7 mouse cellular contexts compared by ENCODE assay signal in genomic region chr10:62885969-62886798, GRCm38 (mm10). TPM values are rescaled to one million over a fixed set of nuclear protein-coding genes. Genes with fewer than 3 reads are reported as not detected.
DNase-seq lines count a peak whose midpoint lies in the region; ATAC-seq and TF ChIP-seq lines count a peak whose summit lies in the region.

No protein-coding gene starts in this region.

- TF ChIP-seq CTCF in C2C12 (IDR thresholded peaks at IDR 0.05; ENCODE audit: control insufficient read depth, insufficient read depth, insufficient read length) = no peak
- no peak for TF ChIP-seq CTCF in lung, postnatal 0 days (IDR thresholded peaks at IDR 0.05)

- H3K9ac ChIP-seq in embryonic facial prominence, embryonic 12.5 days = peak overlapping the region; percentile 61
- peak overlapping the region; percentile 46 for H3K9ac ChIP-seq in hindbrain, embryonic 15.5 days
- peak overlapping the region; percentile 30 for H3K9ac ChIP-seq in lung, postnatal 0 days (replicated peaks; ENCODE audit: low read depth)

- peak overlapping the region; percentile 90 for H3K4me2 ChIP-seq in embryonic facial prominence, embryonic 12.5 days (replicated peaks)
- H3K4me2 ChIP-seq in hindbrain, embryonic 15.5 days = peak overlapping the region; percentile 90
- peak overlapping the region; percentile 98 for H3K4me2 ChIP-seq in lung, postnatal 0 days (replicated peaks; ENCODE audit: low read depth, low read length)

- H3K79me3 ChIP-seq in C2C12 (ENCODE audit: low read depth) = no peaks in the 10 kb centered on the region

- H3K4me3 ChIP-seq in C2C12 (ENCODE audit: insufficient read depth, poor library complexity, severe bottlenecking) = peak overlapping the region; percentile 26
- H3K4me3 ChIP-seq in embryonic facial prominence, embryonic 12.5 days = peak overlapping the region; percentile 57
- H3K4me3 ChIP-seq in hindbrain, embryonic 15.5 days = peak overlapping the region; percentile 52
- peak overlapping the region; percentile 56 for H3K4me3 ChIP-seq in lung, postnatal 0 days (ENCODE audit: low read depth, low read length)

- DNase-seq in CD4-positive, CD25-positive, alpha-beta regulatory T cell, adult 2 months (ENCODE audit: low read depth, low spot score) = peak; percentile 39
- DNase-seq in lung, postnatal 0 days (ENCODE audit: low spot score) = peak; percentile 41
- peak; percentile 42 for DNase-seq in splenic B cell, adult 2 months (ENCODE audit: low read depth, low spot score)
- DNase-seq in cerebellum, postnatal 4 days (ENCODE audit: low spot score in 2 of 2) = no peak

- no peaks in the 10 kb centered on the region for H3K36me3 ChIP-seq in C2C12 (ENCODE audit: control insufficient read depth, insufficient read depth)
- no peaks in the 10 kb centered on the region for H3K36me3 ChIP-seq in embryonic facial prominence, embryonic 12.5 days
- H3K36me3 ChIP-seq in hindbrain, embryonic 15.5 days = no peaks in the 10 kb centered on the region
- H3K36me3 ChIP-seq in lung, postnatal 0 days (ENCODE audit: insufficient read depth, low read length) = no peaks in the 10 kb centered on the region
- no peaks in the 10 kb centered on the region for H3K36me3 ChIP-seq in splenic B cell, adult 2 months (ENCODE audit: control insufficient read depth, insufficient read depth, low read length, poor library complexity, severe bottlenecking)

- under 1% methylated on average over 38 of the region's 38 CpGs for WGBS in embryonic facial prominence, embryonic 12.5 days
- WGBS in hindbrain, embryonic 15.5 days = under 1% methylated on average over 38 of the region's 38 CpGs
- under 1% methylated on average over 38 of the region's 38 CpGs for WGBS in lung, postnatal 0 days

- H3K79me2 ChIP-seq in C2C12 (ENCODE audit: control insufficient read depth, insufficient read depth) = no peaks in the 10 kb centered on the region

- no peaks in the 10 kb centered on the region for H3K9me3 ChIP-seq in embryonic facial prominence, embryonic 12.5 days
- no peaks in the 10 kb centered on the region for H3K9me3 ChIP-seq in hindbrain, embryonic 15.5 days
- H3K9me3 ChIP-seq in lung, postnatal 0 days (ENCODE audit: low read length) = no peaks in the 10 kb centered on the region

- peaks cover 4% of the 10 kb centered on the region; the same call in 1 of the 2 replicates for H3K4me1 ChIP-seq in embryonic facial prominence, embryonic 12.5 days
- peaks cover 25% of the 10 kb centered on the region for H3K4me1 ChIP-seq in hindbrain, embryonic 15.5 days (replicated peaks)
- peaks cover 4% of the 10 kb centered on the region; the same call in 1 of the 2 replicates for H3K4me1 ChIP-seq in lung, postnatal 0 days (ENCODE audit: insufficient read depth, low read depth, low read length)

- 0 out of 2 replicates have a peak, but pooled peaks have one; percentile 42 for ATAC-seq in embryonic facial prominence, embryonic 12.5 days (ENCODE audit: insufficient number of reproducible peaks, insufficient read depth, low FRiP score, low TSS enrichment)
- peak; percentile 59; the same call in 1 of the 2 replicates for ATAC-seq in hindbrain, embryonic 15.5 days (ENCODE audit: low FRiP score, low read depth)
- ATAC-seq in lung, postnatal 0 days = peak; percentile 58

- no peak for TF ChIP-seq EP300 in lung, postnatal 0 days (IDR thresholded peaks at IDR 0.05)

- no peaks in the 10 kb centered on the region for H3K27me3 ChIP-seq in C2C12 (ENCODE audit: control insufficient read depth, insufficient read depth, insufficient read length)
- H3K27me3 ChIP-seq in embryonic facial prominence, embryonic 12.5 days = peaks cover 5% of the 10 kb centered on the region; the same call in 1 of the 2 replicates
- H3K27me3 ChIP-seq in hindbrain, embryonic 15.5 days = peaks cover 12% of the 10 kb centered on the region; the same call in 1 of the 2 replicates
- no peaks in the 10 kb centered on the region for H3K27me3 ChIP-seq in lung, postnatal 0 days (replicated peaks; ENCODE audit: insufficient read depth, low read length)
- H3K27me3 ChIP-seq in splenic B cell, adult 2 months (ENCODE audit: control insufficient read depth, insufficient read depth, low read length, poor library complexity, severe bottlenecking) = peaks cover 2% of the 10 kb centered on the region; the same call in 1 of the 2 replicates

- peak overlapping the region; percentile 66 for H3ac ChIP-seq in C2C12 (ENCODE audit: control insufficient read depth, insufficient read length, low read depth)

- H3K27ac ChIP-seq in embryonic facial prominence, embryonic 12.5 days = peak overlapping the region; percentile 32; the same call in 1 of the 2 replicates
- H3K27ac ChIP-seq in hindbrain, embryonic 15.5 days (replicated peaks) = no peak overlapping the region
- no peak overlapping the region for H3K27ac ChIP-seq in lung, postnatal 0 days (ENCODE audit: low read length)

TF ChIP-seq in C2C12, 6 proteins besides CTCF, POLR2A, EP300 and RAD21:
- TF ChIP-seq USF1 (IDR thresholded peaks at IDR 0.05; ENCODE audit: low read depth) = no peak
- TF ChIP-seq MYOD1 (IDR thresholded peaks at IDR 0.05; ENCODE audit: control insufficient read depth, insufficient read length, low read depth) = no peak
- no peak for TF ChIP-seq MYOG (IDR thresholded peaks at IDR 0.05; ENCODE audit: control insufficient read depth, extremely low read depth, insufficient read length)
- TF ChIP-seq CEBPB (IDR thresholded peaks at IDR 0.05; ENCODE audit: low read depth) = no peak
- no peak for TF ChIP-seq FOSL1 (IDR thresholded peaks at IDR 0.05; ENCODE audit: insufficient read depth, low read length, poor library complexity, severe bottlenecking)
- no peak for TF ChIP-seq MAX (IDR thresholded peaks at IDR 0.05)

RNA-seq across cellular contexts. Expression of gene Tet1, which starts 22.6 kb away (rescaled TPM):
- polyA plus RNA-seq in C2C12 (2012; fragmentation: generic; extraction: Trizol) = 0.29 TPM
- polyA plus RNA-seq in embryonic facial prominence, embryonic 12.5 days (2016; fragmentation: Nextera tagmentation; extraction: Ambion mirVana) = 30.8 and 31.7 TPM in 2 replicates
- 35.1 and 37.7 TPM in 2 replicates for polyA plus RNA-seq in hindbrain, embryonic 15.5 days (2015; fragmentation: Nextera tagmentation; extraction: Ambion mirVana)
- 5.2 and 7.0 TPM in 2 replicates for polyA plus RNA-seq in lung, postnatal 0 days (2015; fragmentation: Nextera tagmentation; extraction: Ambion mirVana)

RNA-seq across cellular contexts. Expression of gene Slc25a16, which starts 34.2 kb away (rescaled TPM):
- 3.6 TPM for polyA plus RNA-seq in C2C12 (2012; fragmentation: generic; extraction: Trizol)
- 10.1 and 10.8 TPM in 2 replicates for polyA plus RNA-seq in embryonic facial prominence, embryonic 12.5 days (2016; fragmentation: Nextera tagmentation; extraction: Ambion mirVana)
- 13.7 and 16.1 TPM in 2 replicates for polyA plus RNA-seq in hindbrain, embryonic 15.5 days (2015; fragmentation: Nextera tagmentation; extraction: Ambion mirVana)
- 20.3 and 24.0 TPM in 2 replicates for polyA plus RNA-seq in lung, postnatal 0 days (2015; fragmentation: Nextera tagmentation; extraction: Ambion mirVana)

Comparison
In these comparisons a context has a peak if more than half of its experiments do, and no peak if none do; other contexts are left out.
1. DNase-seq: peak in CD4-positive, CD25-positive, alpha-beta regulatory T cell, adult 2 months (single experiment), lung, postnatal 0 days (single experiment) and splenic B cell, adult 2 months (single experiment); none in cerebellum, postnatal 4 days (0 of 2).
2. Peak in every context shown above with its lines, with median percentiles within 50 percentile points of each other: H3K4me3 ChIP-seq, ATAC-seq, H3K4me2 ChIP-seq and H3K9ac ChIP-seq.